Mouse (Mus musculus) embryonic facial prominence, embryonic 15.5 days (tissue): ENCODE data around the gene Vmn1r89. TPM values are rescaled to one million over a fixed set of nuclear protein-coding genes. Genes with fewer than 3 reads are reported as not detected.

Experiments
- ATAC-seq: fragments of 200-750 bp; cut with Nextera tagmentation; 2 replicates; pipeline ENCODE4 v1.8.0; 2017; ENCODE audit warnings: low read depth, moderate TSS enrichment; ENCODE audit not compliant: insufficient number of reproducible peaks, low FRiP score, low TSS enrichment
- H3K27ac ChIP-seq: fragments of 300-500 bp; sonication (generic); replicated peaks from 2 replicates; pipeline ENCODE4 v1.5.1; 2015; ENCODE audit warnings: mild to moderate bottlenecking, inconsistent platforms
- H3K27me3 ChIP-seq: fragments of 300-500 bp; sonication (generic); 2 replicates; pipeline ENCODE4 v1.6.1; 2015; ENCODE audit warnings: inconsistent platforms
- H3K36me3 ChIP-seq: fragments of 300-500 bp; sonication (generic); 2 replicates; pipeline ENCODE4 v1.6.1; 2015; ENCODE audit warnings: mild to moderate bottlenecking, inconsistent platforms
- H3K4me1 ChIP-seq: fragments of 300-500 bp; sonication (generic); 2 replicates; pipeline ENCODE4 v1.6.1; 2015; ENCODE audit warnings: inconsistent platforms
- H3K4me2 ChIP-seq: fragments of 300-500 bp; sonication (generic); replicated peaks from 2 replicates; pipeline ENCODE4 v1.6.1; 2015; ENCODE audit warnings: mild to moderate bottlenecking, inconsistent platforms
- H3K4me3 ChIP-seq: fragments of 300-500 bp; sonication (generic); replicated peaks from 2 replicates; pipeline ENCODE4 v1.5.1; 2015; ENCODE audit warnings: mild to moderate bottlenecking, inconsistent platforms
- H3K9ac ChIP-seq: fragments of 300-500 bp; sonication (generic); 2 replicates; pipeline ENCODE4 v1.6.1; 2015; ENCODE audit warnings: inconsistent platforms
- H3K9me3 ChIP-seq: fragments of 300-500 bp; sonication (generic); replicated peaks from 2 replicates; pipeline ENCODE4 v1.6.1; 2016; ENCODE audit warnings: inconsistent platforms
- WGBS: fragments of 180-500 bp; shearing (Covaris S2); methylation state at CpG from one replicate; pipeline ENCODE4 v1.1.7; 2015; 5-methylcytosine and 5-hydroxymethylcytosine counted together
- polyA plus RNA-seq: library from polyadenylated mRNA; unstranded; fragments of >200 nt; fragmentation: Nextera tagmentation; extraction: Ambion mirVana; gene quantifications from 2 replicates; pipeline ENCODE4 v1.2.1, GENCODE M21; 2015

The Vmn1r89 gene
- polyA plus RNA-seq, result not detected in 2 replicates

DNA sequence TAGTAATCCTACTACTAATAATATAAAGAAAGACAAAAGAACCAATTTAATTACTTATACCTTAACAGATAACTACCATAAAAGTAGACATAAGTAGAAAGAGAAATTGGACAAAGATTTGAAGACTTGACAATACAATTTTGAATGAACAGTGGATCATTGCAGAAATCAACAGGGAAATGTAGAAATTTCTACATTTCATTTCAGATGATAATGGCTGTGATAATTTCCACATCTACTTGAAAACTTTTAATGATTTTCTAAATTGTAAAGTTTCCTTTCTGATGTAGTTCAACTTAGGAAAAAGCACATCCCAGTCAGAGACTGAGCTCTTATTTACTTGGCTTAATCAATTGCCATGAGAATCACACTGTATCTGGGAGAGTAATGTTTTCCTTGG is at the start of gene Vmn1r89:
Vmn1r89 (plus strand) TSS at position 301 of the 400 bp plus-strand sequence.
- Histone ChIP-seq H3K36me3 (no peaks in the 10 kb centered on the region), H3K27me3 (no peaks in the 10 kb centered on the region), H3K4me2 (no peak within 1 kb of the TSS), H3K9me3 (no peaks in the 10 kb centered on the region), H3K9ac (no peak within 1 kb of the TSS), H3K4me3 (no peak within 1 kb of the TSS), H3K4me1 (no peaks in the 10 kb centered on the region), H3K27ac (no peak within 1 kb of the TSS)
- no peak for ATAC-seq

DNA sequence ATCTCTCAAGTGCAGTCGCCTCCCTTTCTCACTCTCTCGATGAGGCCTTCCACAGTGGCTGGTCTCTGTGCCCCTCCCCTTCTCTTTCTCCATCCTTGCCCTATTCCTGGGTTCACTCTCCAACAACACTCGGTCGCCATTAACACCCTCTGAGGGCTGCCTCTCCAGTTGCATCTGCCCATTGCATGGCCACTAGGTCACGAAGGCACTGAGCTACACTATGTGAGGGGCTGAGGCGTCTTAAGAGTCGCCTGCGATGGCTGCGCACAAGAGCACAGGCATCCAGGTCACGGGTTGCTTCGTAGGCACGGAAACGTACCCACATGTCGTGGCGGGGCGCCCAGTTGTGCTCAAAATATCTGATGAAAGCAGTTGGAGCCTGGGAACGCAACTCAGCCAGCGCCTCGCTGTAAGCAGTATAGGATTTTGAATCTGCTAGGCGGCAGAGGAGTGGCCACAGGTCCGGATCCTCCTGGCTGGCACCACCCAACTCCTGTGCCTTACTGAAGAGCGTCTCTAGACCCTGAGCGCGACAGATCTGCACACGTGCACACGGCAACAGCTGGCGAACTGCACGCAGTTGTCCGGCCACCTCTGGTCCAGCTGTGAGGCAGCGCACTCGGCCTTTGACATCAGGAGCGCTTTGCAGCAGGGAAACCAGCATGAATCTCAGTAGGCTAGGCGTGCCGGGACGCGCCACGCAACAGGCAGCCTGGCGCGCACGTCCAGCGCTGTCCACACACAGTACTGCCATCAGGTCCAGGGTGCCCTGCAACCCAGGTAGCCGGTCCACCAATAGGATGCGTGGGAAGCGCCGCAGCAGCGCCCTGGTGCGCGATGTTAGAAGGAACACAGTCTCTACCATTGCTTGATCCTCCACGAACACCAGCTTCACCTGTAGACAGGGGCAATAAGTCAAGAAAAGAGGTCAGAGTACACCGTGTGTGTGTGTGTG is 48.2 kb downstream of the Vmn1r89 start:
- Histone ChIP-seq H3K9me3 (no peaks in the 10 kb centered on the region), H3K9ac (no peak overlapping the region), H3K4me3 (no peak overlapping the region), H3K27ac (no peak overlapping the region), H3K36me3 (no peaks in the 10 kb centered on the region), H3K27me3 (no peaks in the 10 kb centered on the region), H3K4me1 (no peaks in the 10 kb centered on the region), H3K4me2 (no peak overlapping the region; the same call in 1 of the 2 replicates)
- no peak for ATAC-seq
- 50% methylated on average over 50 of the region's 50 CpGs for WGBS

DNA sequence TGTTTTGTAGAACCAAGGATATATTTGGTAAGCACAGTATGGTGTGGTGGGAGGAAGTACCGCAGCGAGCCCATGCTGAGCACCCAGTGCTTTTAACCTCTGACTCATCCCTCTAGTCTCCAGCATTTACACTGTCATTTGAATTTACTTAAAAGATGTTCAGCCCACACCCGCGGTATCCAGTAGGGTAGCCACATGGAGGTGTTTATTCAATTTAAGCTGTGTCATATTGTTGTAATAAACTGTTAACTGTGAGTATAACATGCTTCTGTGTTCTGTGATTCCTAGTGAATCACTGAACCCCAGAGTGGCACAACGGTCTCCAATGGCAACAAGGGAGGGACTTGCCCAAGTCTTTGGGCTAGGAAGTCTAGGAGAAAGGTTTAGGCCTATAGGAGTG is 51.0 kb downstream of the Vmn1r89 start:
- H3K4me2 ChIP-seq, result no peak overlapping the region
- H3K4me1 ChIP-seq, result no peaks in the 10 kb centered on the region
- no peak overlapping the region for H3K27ac ChIP-seq
- H3K9ac ChIP-seq, result no peak overlapping the region
- no peaks in the 10 kb centered on the region for H3K36me3 ChIP-seq
- H3K27me3 ChIP-seq, result no peaks in the 10 kb centered on the region
- H3K4me3 ChIP-seq, result no peak overlapping the region
- H3K9me3 ChIP-seq, result no peaks in the 10 kb centered on the region
- no peak for ATAC-seq
- 77% methylated on average over 5 of the region's 5 CpGs for WGBS

DNA sequence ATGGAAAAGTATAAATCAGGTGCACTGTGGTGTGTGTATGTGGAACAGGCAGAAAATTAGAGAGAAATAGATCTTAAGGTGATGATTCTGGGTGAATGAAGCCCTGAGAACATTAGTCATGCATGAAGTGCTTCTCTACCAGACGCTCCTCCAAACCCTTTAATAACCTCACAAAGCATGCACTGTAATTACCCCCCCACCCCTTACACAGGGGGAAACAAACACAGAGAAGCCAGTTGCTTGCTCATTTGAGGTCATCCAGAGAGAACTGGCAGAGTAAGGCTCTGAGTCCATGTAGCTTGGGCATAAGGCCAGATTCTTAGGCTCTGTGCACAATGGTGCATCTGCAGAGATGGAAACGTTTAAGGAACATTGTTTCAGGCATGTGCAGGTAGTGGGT is 51.6 kb downstream of the Vmn1r89 start:
- no peak overlapping the region for H3K9ac ChIP-seq
- no peak overlapping the region for H3K4me3 ChIP-seq
- H3K27ac ChIP-seq, result no peak overlapping the region
- no peak overlapping the region for H3K4me2 ChIP-seq
- WGBS, result 46% methylated on average over 2 of the region's 2 CpGs
- H3K27me3 ChIP-seq, result no peaks in the 10 kb centered on the region
- H3K4me1 ChIP-seq, result no peaks in the 10 kb centered on the region
- no peak for ATAC-seq
- H3K9me3 ChIP-seq, result no peaks in the 10 kb centered on the region
- H3K36me3 ChIP-seq, result no peaks in the 10 kb centered on the region

DNA sequence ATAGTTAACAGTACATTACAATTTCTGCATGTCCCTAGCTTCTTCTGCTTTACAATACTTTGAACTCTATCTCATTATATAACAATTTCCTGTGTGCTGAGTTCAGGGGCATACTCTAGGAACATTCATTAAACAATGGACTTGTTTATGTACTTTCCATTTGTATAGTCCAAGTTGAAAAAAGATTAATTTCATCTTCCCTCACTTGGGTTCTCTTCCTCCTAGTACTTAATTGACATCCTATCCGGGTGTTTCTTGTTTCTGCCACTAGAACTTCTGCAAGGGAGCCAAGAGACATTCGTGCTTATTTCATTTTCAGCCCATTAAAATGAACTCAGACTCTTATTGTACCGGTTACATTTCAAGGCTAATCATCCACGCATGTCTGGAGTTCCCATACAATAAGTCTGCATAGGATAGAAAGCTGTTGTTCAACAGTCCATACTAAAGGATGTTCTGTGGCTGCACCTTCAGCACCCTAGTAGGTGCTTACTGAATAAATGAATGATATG is 56.0 kb downstream of the Vmn1r89 start:
- Histone ChIP-seq H3K4me1 (no peaks in the 10 kb centered on the region), H3K27ac (no peak overlapping the region), H3K4me3 (no peak overlapping the region), H3K36me3 (peaks cover 4% of the 10 kb centered on the region; the same call in 1 of the 2 replicates), H3K4me2 (no peak overlapping the region), H3K9me3 (no peaks in the 10 kb centered on the region), H3K27me3 (no peaks in the 10 kb centered on the region), H3K9ac (no peak overlapping the region)
- whole genome bisulfite sequencing, result 74% methylated on average over 4 of the region's 4 CpGs
- ATAC-seq, result no peak

DNA sequence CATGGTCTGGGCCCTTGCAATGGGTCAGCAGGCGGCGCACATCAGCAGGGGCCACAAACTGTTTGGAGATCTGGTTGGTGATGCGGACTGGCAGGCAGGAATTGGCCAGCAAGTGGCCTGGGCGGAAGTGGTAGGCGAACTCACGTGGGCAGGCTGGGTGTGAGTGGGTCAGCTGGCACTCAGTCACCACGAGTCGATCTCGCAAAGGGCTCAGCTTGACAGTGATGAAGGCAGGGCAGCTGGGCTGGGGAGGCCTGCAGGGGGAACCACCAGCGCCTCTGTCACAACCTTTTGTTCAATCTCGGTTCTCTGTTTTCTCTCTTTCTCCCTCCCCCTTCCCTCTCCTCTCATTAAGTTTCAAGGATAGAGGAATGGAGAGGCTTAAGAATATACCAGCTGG is 56.6 kb downstream of the Vmn1r89 start:
- ATAC-seq, result no peak
- H3K27ac ChIP-seq, result no peak overlapping the region
- no peaks in the 10 kb centered on the region for H3K4me1 ChIP-seq
- no peaks in the 10 kb centered on the region for H3K27me3 ChIP-seq
- no peak overlapping the region for H3K9ac ChIP-seq
- H3K4me3 ChIP-seq, result no peak overlapping the region
- 75% methylated on average over 11 of the region's 11 CpGs for WGBS
- H3K9me3 ChIP-seq, result no peaks in the 10 kb centered on the region
- H3K36me3 ChIP-seq, result peaks cover 8% of the 10 kb centered on the region
- H3K4me2 ChIP-seq, result no peak overlapping the region

Other genes starting within 250 kb of the Vmn1r89 start
- 12.9 and 14.0 TPM in 2 replicates for gene Zfp324, start 247.2 kb upstream of the Vmn1r89 start, polyA plus RNA-seq
- 8.6 and 10.7 TPM in 2 replicates for gene Zfp446, start 235.2 kb upstream of the Vmn1r89 start, polyA plus RNA-seq
- gene Slc27a5, start 214.8 kb upstream of the Vmn1r89 start, polyA plus RNA-seq, result 0.20 TPM in 1 of 2 replicates, not detected in the other
- 279 and 290 TPM in 2 replicates for gene Trim28, start 213.9 kb upstream of the Vmn1r89 start, polyA plus RNA-seq
- gene Zbtb45, start 203.0 kb upstream of the Vmn1r89 start, polyA plus RNA-seq, result 26.0 and 29.4 TPM in 2 replicates
- 179 and 184 TPM in 2 replicates for gene Chmp2a, start 178.2 kb upstream of the Vmn1r89 start, polyA plus RNA-seq
- 126 and 127 TPM in 2 replicates for gene Ube2m, start 174.7 kb upstream of the Vmn1r89 start, polyA plus RNA-seq
- gene Mzf1, start 158.3 kb upstream of the Vmn1r89 start, polyA plus RNA-seq, result 4.4 and 4.6 TPM in 2 replicates
- not detected in 2 replicates for gene Vmn1r85, start 117.8 kb upstream of the Vmn1r89 start, polyA plus RNA-seq
- not detected in 2 replicates for gene Vmn1r86, start 93.1 kb upstream of the Vmn1r89 start, polyA plus RNA-seq
- 0.04 TPM in 1 of 2 replicates, not detected in the other for gene Vmn1r87, start 72.9 kb upstream of the Vmn1r89 start, polyA plus RNA-seq
- gene Vmn1r88, start 53.5 kb upstream of the Vmn1r89 start, polyA plus RNA-seq, result 0.03 TPM in 1 of 2 replicates, not detected in the other
- 82.4 and 84.8 TPM in 2 replicates for gene Lig1, start 64.3 kb downstream of the Vmn1r89 start, polyA plus RNA-seq
- 10.7 TPM in 2 replicates for gene Zswim9, start 65.7 kb downstream of the Vmn1r89 start, polyA plus RNA-seq
- 1.2 TPM in 2 replicates for gene Pla2g4c, start 111.6 kb downstream of the Vmn1r89 start, polyA plus RNA-seq
- gene Cabp5, start 185.1 kb downstream of the Vmn1r89 start, polyA plus RNA-seq, result not detected in 2 replicates
- not detected in 2 replicates for gene Bsph1, start 237.8 kb downstream of the Vmn1r89 start, polyA plus RNA-seq